Mouse (Mus musculus): Measurements from ENCODE around the gene Tm2d3. TPM values are rescaled to one million over a fixed set of nuclear protein-coding genes. Genes with fewer than 3 reads are reported as not detected.

Gene Tm2d3
- 48.4 TPM for polyA plus RNA-seq (2014; fragmentation: Illumina TruSeq; extraction: RNeasy Lipid Tissue Mini Kit (QIAGEN cat#74804); ENCODE audit: low read depth, low replicate concordance)

DNA sequence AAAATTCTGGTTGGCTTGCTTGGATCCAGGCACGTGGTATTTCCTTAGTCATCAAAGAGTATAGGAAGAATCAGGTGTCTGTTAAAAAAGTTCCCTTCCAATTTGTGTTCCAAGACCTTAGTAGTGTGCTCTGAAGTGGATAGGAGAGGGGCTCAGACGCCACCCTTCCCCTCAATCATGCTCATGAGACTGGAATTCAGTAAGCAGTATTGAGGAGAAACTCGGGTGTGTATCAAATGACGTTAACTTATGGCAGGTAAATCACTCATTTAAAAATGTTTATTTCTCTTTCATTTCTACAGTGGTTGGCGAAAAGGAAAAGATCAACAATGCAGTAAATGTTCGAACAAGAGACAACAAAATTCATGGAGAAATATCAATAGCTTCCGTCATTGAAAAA lies at the start of gene Tm2d3:
Tm2d3 (plus strand) TSS at position 301 of the 400 bp plus-strand sequence.

DNA sequence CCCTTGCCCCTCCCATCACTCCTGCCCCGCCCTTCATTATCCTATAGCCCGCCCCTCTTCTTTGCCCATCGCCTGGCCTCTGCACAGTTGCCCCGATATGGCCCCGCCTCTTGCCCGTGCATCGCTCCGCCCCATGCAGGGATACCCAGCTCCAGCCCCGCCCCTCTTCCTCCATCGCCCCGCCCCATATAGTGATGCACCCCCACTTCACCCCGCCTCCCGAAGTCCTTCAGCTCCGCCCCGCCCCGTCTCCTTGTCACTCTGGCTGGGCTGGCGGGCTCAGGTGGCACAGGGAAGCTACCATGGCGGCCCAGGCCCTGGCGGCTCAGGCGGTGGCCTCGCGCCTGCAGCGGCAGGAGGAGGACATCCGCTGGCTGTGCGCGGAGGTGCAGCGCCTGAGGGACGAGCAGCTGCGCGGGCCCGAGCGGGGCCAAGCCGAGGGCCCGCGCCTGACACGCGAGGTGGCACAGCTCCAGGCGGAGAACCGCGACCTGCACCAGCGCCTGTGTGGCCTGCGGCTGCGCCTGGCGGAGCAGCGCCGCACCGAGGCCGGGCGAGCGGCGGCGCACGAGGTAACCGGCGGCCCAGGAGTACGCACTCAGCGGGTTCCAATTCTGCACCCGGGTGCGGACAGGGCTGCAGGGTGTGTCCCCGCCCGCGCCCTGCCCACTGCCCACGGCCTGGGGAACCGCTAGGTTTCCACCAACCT lies 46.2 kb upstream of the Tm2d3 start, which contains the start of gene Tarsl2:
Tarsl2 (plus strand) TSS at position 256 of the 709 bp plus-strand sequence.

Other genes with a start within 250 kb of the Tm2d3 start
- gene Tjp1, start 163.4 kb upstream of the Tm2d3 start, polyA plus RNA-seq (2014; fragmentation: Illumina TruSeq; extraction: RNeasy Lipid Tissue Mini Kit (QIAGEN cat#74804); ENCODE audit: low read depth, low replicate concordance): 47.6 TPM
- gene Tarsl2, start 46.3 kb upstream of the Tm2d3 start, polyA plus RNA-seq (2014; fragmentation: Illumina TruSeq; extraction: RNeasy Lipid Tissue Mini Kit (QIAGEN cat#74804); ENCODE audit: low read depth, low replicate concordance): 4.8 TPM
- gene Pcsk6, start 170.6 kb downstream of the Tm2d3 start, polyA plus RNA-seq (2014; fragmentation: Illumina TruSeq; extraction: RNeasy Lipid Tissue Mini Kit (QIAGEN cat#74804); ENCODE audit: low read depth, low replicate concordance): 25.6 TPM

All from adipose tissue, adult 10 weeks (tissue).